Mouse (Mus musculus): ENCODE results near the gene Gm9903.

DNA sequence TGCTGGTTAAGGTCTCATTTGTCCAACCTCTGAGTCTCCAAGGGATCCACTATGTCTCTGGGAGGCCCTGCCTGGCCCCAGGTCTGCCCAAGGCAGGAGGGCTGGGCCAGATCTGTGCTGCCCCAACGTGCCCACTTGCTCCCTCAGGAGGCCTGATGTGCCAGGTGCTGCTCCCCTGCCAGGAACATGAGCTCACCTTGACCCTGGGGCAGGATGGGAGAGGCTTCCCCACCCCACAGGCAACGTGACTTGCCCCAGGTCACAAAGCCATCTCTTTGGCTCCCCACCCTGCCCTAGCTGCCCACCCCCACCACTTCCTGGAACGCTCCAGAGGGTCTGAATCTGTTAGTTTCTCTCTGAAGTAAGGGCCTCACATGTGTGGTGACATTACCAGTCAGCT, 51.3 kb downstream of the Gm9903 start:
- TF ChIP-seq CTCF (IDR thresholded peaks at IDR 0.05; ENCODE audit: control insufficient read depth, insufficient read depth, insufficient read length) (no peak), MYOD1 (IDR thresholded peaks at IDR 0.05; ENCODE audit: control insufficient read depth, insufficient read length, low read depth) (no peak), USF1 (IDR thresholded peaks at IDR 0.05; ENCODE audit: low read depth) (no peak), FOSL1 (IDR thresholded peaks at IDR 0.05; ENCODE audit: insufficient read depth, low read length, poor library complexity, severe bottlenecking) (no peak), MYOG (IDR thresholded peaks at IDR 0.05; ENCODE audit: control insufficient read depth, extremely low read depth, insufficient read length) (no peak)

All from C2C12 (cell line).